19 mouse cellular contexts compared by ENCODE assay signal in genomic region chr16:34089528-34090095, GRCm38 (mm10).
DNase-seq lines count a peak whose midpoint lies in the region; ATAC-seq and TF ChIP-seq lines count a peak whose summit lies in the region.
"Had no signal": no experiment of that assay in that cellular context is flagged by ENCODE, and none has a peak within 500 bp of the region (broad histone marks: within the 10 kb centered on the region; RNA-seq: fewer than 3 reads in every experiment).

No protein-coding gene starts in this region.

- 63% methylated on average over 8 of the region's 8 CpGs for WGBS in heart, adult 2 months

- no peak overlapping the region for H3K9ac ChIP-seq in heart, adult 2 months (ENCODE audit: low read depth, low read length)
- H3K9ac ChIP-seq: forebrain, embryonic 13.5 days; heart, embryonic 15.5 days; kidney, embryonic 15.5 days; limb, embryonic 13.5 days had no signal

- ATAC-seq in frontal cortex, adult (ENCODE audit: low TSS enrichment) = 0 out of 2 replicates have a peak, but pooled peaks have one; percentile 5
- no peak for ATAC-seq in megakaryocyte, adult 5-6 weeks (ENCODE audit: poor library complexity, severe bottlenecking)
- ATAC-seq: forebrain, embryonic 13.5 days; intestine, postnatal 0 days had no signal

- intact Hi-C loops in heart, adult 2 months (cut with DNase I) = no loop called here

- peaks cover 96% of the 10 kb centered on the region for H3K36me3 ChIP-seq in megakaryocyte, embryonic 14.5 days (replicated peaks; ENCODE audit: low read length)
- H3K36me3 ChIP-seq in myocyte (ENCODE audit: control insufficient read depth, insufficient read depth) = no peaks in the 10 kb centered on the region
- no peaks in the 10 kb centered on the region for H3K36me3 ChIP-seq in heart, adult 2 months (ENCODE audit: control insufficient read depth, insufficient read depth, low read length)
- H3K36me3 ChIP-seq: kidney, embryonic 15.5 days; limb, embryonic 13.5 days had no signal

- no peaks in the 10 kb centered on the region for H3K9me3 ChIP-seq in megakaryocyte, embryonic 14.5 days
- H3K9me3 ChIP-seq: forebrain, embryonic 13.5 days; heart, embryonic 15.5 days; kidney, embryonic 15.5 days; limb, embryonic 13.5 days had no signal

- no peak for TF ChIP-seq CTCF in brain, embryonic 14.5 days (IDR thresholded peaks at IDR 0.05; ENCODE audit: borderline replicate concordance, extremely low read depth, insufficient read depth, insufficient read length)
- TF ChIP-seq CTCF in heart, adult 2 months (IDR thresholded peaks at IDR 0.05) = no peak

- H3K27me3 ChIP-seq in megakaryocyte, embryonic 14.5 days (replicated peaks) = no peaks in the 10 kb centered on the region
- H3K27me3 ChIP-seq in myocyte (ENCODE audit: control insufficient read depth, insufficient read depth, insufficient read length) = no peaks in the 10 kb centered on the region
- H3K27me3 ChIP-seq in heart, adult 2 months (ENCODE audit: control insufficient read depth, insufficient read depth, low read length) = no peaks in the 10 kb centered on the region
- H3K27me3 ChIP-seq: heart, embryonic 15.5 days; kidney, embryonic 15.5 days; limb, embryonic 13.5 days had no signal

- H3K4me3 ChIP-seq in megakaryocyte, embryonic 14.5 days (replicated peaks) = peak overlapping the region; percentile 83
- H3K4me3 ChIP-seq in myocyte = no peak overlapping the region
- no peak overlapping the region for H3K4me3 ChIP-seq in heart, adult 2 months
- H3K4me3 ChIP-seq: erythroblast, embryonic 14.5 days; forebrain, embryonic 13.5 days; heart, embryonic 15.5 days; kidney, embryonic 15.5 days; limb, embryonic 13.5 days had no signal

- H3K4me1 ChIP-seq in megakaryocyte, embryonic 14.5 days = peaks cover 97% of the 10 kb centered on the region
- H3K4me1 ChIP-seq in heart, adult 2 months (ENCODE audit: control insufficient read depth, insufficient read depth, low read length) = peaks cover 1% of the 10 kb centered on the region; the same call in 1 of the 2 replicates

- peak overlapping the region; percentile 53 for H3K4me2 ChIP-seq in myocyte (ENCODE audit: low read depth)
- H3K4me2 ChIP-seq: forebrain, embryonic 13.5 days; heart, embryonic 15.5 days; kidney, embryonic 15.5 days; limb, embryonic 13.5 days had no signal

- no peak for TF ChIP-seq POLR2A in brain, embryonic 14.5 days (IDR thresholded peaks at IDR 0.05; ENCODE audit: borderline replicate concordance, extremely low read depth, insufficient read depth, insufficient read length, poor library complexity, severe bottlenecking)
- no peak for TF ChIP-seq POLR2A in myocyte (IDR thresholded peaks at IDR 0.05; ENCODE audit: insufficient read length, low read depth)
- no peak for TF ChIP-seq POLR2A in heart, adult 2 months (IDR thresholded peaks at IDR 0.05; ENCODE audit: insufficient read depth, low read depth, low read length)

- no peak overlapping the region for H3K27ac ChIP-seq in heart, adult 2 months
- H3K27ac ChIP-seq: forebrain, embryonic 13.5 days; heart, embryonic 15.5 days; kidney, embryonic 15.5 days; limb, embryonic 13.5 days had no signal

- H3ac ChIP-seq in myocyte (ENCODE audit: control insufficient read depth, insufficient read length) = no peak overlapping the region

- no peaks in the 10 kb centered on the region for H3K79me2 ChIP-seq in myocyte (ENCODE audit: control insufficient read depth, insufficient read depth)
- no peaks in the 10 kb centered on the region for H3K79me2 ChIP-seq in heart, adult 2 months (replicated peaks; ENCODE audit: control insufficient read depth, insufficient read depth, low read length)

- no peak for TF ChIP-seq EP300 in heart, adult 2 months (IDR thresholded peaks at IDR 0.05; ENCODE audit: insufficient read depth, low read depth, low read length)

- DNase-seq in frontal cortex, postnatal 10 days (ENCODE audit: low spot score in 2 of 2) = no peak
- DNase-seq in brain, embryonic 14.5 days (ENCODE audit: low read depth) = peak; percentile 45
- no peak for DNase-seq in thymus, postnatal 10 days (ENCODE audit: low spot score in 2 of 2)
- DNase-seq in heart, adult 2 months = no peak
- DNase-seq: cerebellum, adult 8-10 months; heart, postnatal 4 days; layer of hippocampus, postnatal 36 days; lung, postnatal 10 days; right cerebral cortex, postnatal 4 days had no signal

TF ChIP-seq in myocyte, 11 proteins besides CTCF, POLR2A, EP300 and RAD21:
- TF ChIP-seq TCF12 (IDR thresholded peaks at IDR 0.05; ENCODE audit: insufficient read depth, poor library complexity, severe bottlenecking) (no peak), E2F4 (IDR thresholded peaks at IDR 0.05; ENCODE audit: insufficient read depth) (no peak), MYOG (IDR thresholded peaks at IDR 0.05; ENCODE audit: control insufficient read depth in 1 of 3, insufficient read depth in 1 of 3, insufficient read length in 2 of 3, low read depth in 2 of 3) (no peak), MYOD1 (IDR thresholded peaks at IDR 0.05; ENCODE audit: control insufficient read depth in 1 of 3, insufficient read length in 2 of 3, low read depth in 2 of 3) (no peak), TCF3 (IDR thresholded peaks at IDR 0.05; ENCODE audit: insufficient read length, low read depth) (no peak), USF1 (IDR thresholded peaks at IDR 0.05; ENCODE audit: low read depth) (peak; percentile 54)
